Mouse (Mus musculus) myocyte (in vitro differentiated cells): ENCODE data around the gene Zranb3. TPM values are rescaled to one million over a fixed set of nuclear protein-coding genes. Genes with fewer than 3 reads are reported as not detected.
A peak's percentile ranks its signal among the peaks of the same experiment; 100 is the strongest.

Experiments
- H3K27me3 ChIP-seq: one replicate; pipeline ENCODE4 v1.6.1; 2011; ENCODE audit not compliant: control insufficient read depth, insufficient read depth, insufficient read length
- H3K36me3 ChIP-seq: one replicate; pipeline ENCODE4 v1.6.1; 2011; ENCODE audit not compliant: control insufficient read depth, insufficient read depth
- H3K4me2 ChIP-seq: one replicate; pipeline ENCODE4 v1.6.1; 2011; ENCODE audit warnings: low read depth, control low read depth
- H3K4me3 ChIP-seq: one replicate; pipeline ENCODE4 v1.5.1; 2011; ENCODE audit warnings: mild to moderate bottlenecking, control low read depth, moderate library complexity
- H3K79me2 ChIP-seq: one replicate; pipeline ENCODE4 v1.6.1; 2011; ENCODE audit not compliant: control insufficient read depth, insufficient read depth
- H3ac ChIP-seq: one replicate; pipeline ENCODE4 v1.6.1; 2011; ENCODE audit not compliant: control insufficient read depth, insufficient read length
- CEBPB ChIP-seq: IDR thresholded peaks from 2 replicates; pipeline ENCODE4 v1.6.1; 2011; ENCODE audit warnings: mild to moderate bottlenecking, moderate library complexity; ENCODE audit not compliant: poor library complexity, insufficient read depth, severe bottlenecking
- E2F4 ChIP-seq: IDR thresholded peaks from one replicate; pipeline ENCODE4 v1.6.1; 2011; ENCODE audit warnings: mild to moderate bottlenecking, control low read depth, moderate library complexity; ENCODE audit not compliant: insufficient read depth
- MAX ChIP-seq: IDR thresholded peaks from one replicate; pipeline ENCODE4 v1.6.1; 2011; ENCODE audit warnings: low read depth, mild to moderate bottlenecking, control low read depth
- MYOD1 ChIP-seq, 3 experiments: IDR thresholded peaks; one replicate each; pipeline ENCODE4 v1.6.1; 2011; ENCODE audit warnings: control low read depth in 2 of 3, low read depth in 2 of 3, mild to moderate bottlenecking in 2 of 3, moderate library complexity in 1 of 3; ENCODE audit not compliant: insufficient read length in 2 of 3, control insufficient read depth in 1 of 3
- MYOG ChIP-seq, 3 experiments: IDR thresholded peaks; one replicate each; pipeline ENCODE4 v1.6.1; 2011; ENCODE audit warnings: control low read depth in 2 of 3, low read depth in 2 of 3, mild to moderate bottlenecking in 2 of 3; ENCODE audit not compliant: insufficient read length in 2 of 3, control insufficient read depth in 1 of 3, insufficient read depth in 1 of 3
- POLR2A ChIP-seq: IDR thresholded peaks from one replicate; pipeline ENCODE4 v1.6.1; 2011; ENCODE audit warnings: low read depth, mild to moderate bottlenecking, control low read depth, moderate library complexity; ENCODE audit not compliant: insufficient read length
- POLR2AphosphoS2 ChIP-seq: IDR thresholded peaks from one replicate; pipeline ENCODE4 v1.6.1; 2011; ENCODE audit warnings: low read depth, control low read depth; ENCODE audit not compliant: insufficient read length
- REST ChIP-seq: IDR thresholded peaks from one replicate; pipeline ENCODE4 v1.6.1; 2011; ENCODE audit warnings: mild to moderate bottlenecking, control low read depth, moderate library complexity; ENCODE audit not compliant: insufficient read depth, insufficient read length
- TCF12 ChIP-seq: IDR thresholded peaks from one replicate; pipeline ENCODE4 v1.6.1; 2011; ENCODE audit warnings: mild to moderate bottlenecking, control low read depth; ENCODE audit not compliant: poor library complexity, insufficient read depth, severe bottlenecking
- TCF3 ChIP-seq: IDR thresholded peaks from one replicate; pipeline ENCODE4 v1.6.1; 2011; ENCODE audit warnings: low read depth, control low read depth; ENCODE audit not compliant: insufficient read length
- USF1 ChIP-seq: IDR thresholded peaks from one replicate; pipeline ENCODE4 v1.6.1; 2011; ENCODE audit warnings: low read depth, mild to moderate bottlenecking, control low read depth, moderate library complexity
- polyA plus RNA-seq: library from polyadenylated mRNA; unstranded; fragments of >200 nt; fragmentation: generic; extraction: Trizol; gene quantifications from one replicate; pipeline ENCODE4 v1.2.1, GENCODE M21; 2012; ENCODE audit warnings: missing spikeins

Gene Zranb3
- polyA plus RNA-seq, 1 experiment: 1.6 TPM

DNA sequence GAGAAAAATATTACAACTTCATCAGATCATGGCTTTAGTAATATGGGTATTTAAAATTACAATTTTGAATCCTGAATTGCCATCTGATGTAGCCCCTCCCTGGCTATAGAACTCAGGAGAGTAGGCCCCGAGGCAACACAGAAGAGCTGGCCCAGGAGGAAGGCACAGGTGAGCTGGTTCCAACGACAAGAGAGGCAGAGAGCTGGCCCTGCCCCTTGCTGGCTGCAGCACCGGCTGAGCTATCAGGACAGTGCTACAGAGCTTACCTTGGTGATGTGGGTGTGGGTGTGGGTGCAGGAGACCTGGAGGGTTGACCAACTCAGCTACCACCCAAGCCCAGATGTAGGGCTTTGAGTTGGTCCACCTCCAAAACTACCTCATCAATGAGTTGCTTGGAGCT lies 114.6 kb downstream of the Zranb3 start:
- no peak overlapping the region for H3ac ChIP-seq
- no peak overlapping the region for H3K4me3 ChIP-seq
- H3K27me3 ChIP-seq: no peaks in the 10 kb centered on the region
- H3K36me3 ChIP-seq: no peaks in the 10 kb centered on the region
- no peak overlapping the region for H3K4me2 ChIP-seq
- no peaks in the 10 kb centered on the region for H3K79me2 ChIP-seq
- no peak for TF ChIP-seq E2F4
- no peak for TF ChIP-seq REST
- no peak for TF ChIP-seq POLR2AphosphoS2
- no peak for TF ChIP-seq MAX
- no peak for TF ChIP-seq TCF12
- TF ChIP-seq USF1: no peak
- TF ChIP-seq MYOD1 (IDR thresholded peaks at IDR 0.05; ENCODE audit: control insufficient read depth in 1 of 3, insufficient read length in 2 of 3, low read depth in 2 of 3): no peak
- TF ChIP-seq POLR2A: no peak
- TF ChIP-seq MYOG (IDR thresholded peaks at IDR 0.05; ENCODE audit: control insufficient read depth in 1 of 3, insufficient read depth in 1 of 3, insufficient read length in 2 of 3, low read depth in 2 of 3): no peak
- TF ChIP-seq TCF3: no peak

DNA sequence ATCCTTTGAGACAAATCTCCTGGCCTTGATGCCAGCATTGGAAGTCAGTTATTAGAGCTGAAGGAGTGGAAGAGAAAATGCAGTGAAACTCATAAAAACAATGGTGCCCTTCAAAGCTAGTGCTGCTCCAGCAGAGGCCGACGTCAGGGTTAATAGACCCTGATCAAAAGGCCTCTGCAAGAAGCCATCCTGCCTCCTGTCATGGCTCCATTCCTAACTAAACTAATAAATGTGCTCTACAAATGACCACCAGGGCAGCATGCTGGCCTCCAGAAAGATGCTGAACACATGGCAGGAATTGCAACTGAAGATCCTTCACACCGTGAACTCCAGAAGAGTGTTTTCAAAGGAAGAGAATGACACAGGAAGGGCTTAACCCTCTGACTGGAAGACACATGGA lies 117.5 kb downstream of the Zranb3 start:
- H3K79me2 ChIP-seq: no peaks in the 10 kb centered on the region
- no peak overlapping the region for H3ac ChIP-seq
- H3K4me3 ChIP-seq: no peak overlapping the region
- TF ChIP-seq REST (no peak), CEBPB (no peak)
- H3K36me3 ChIP-seq: no peaks in the 10 kb centered on the region
- H3K4me2 ChIP-seq: no peak overlapping the region
- no peaks in the 10 kb centered on the region for H3K27me3 ChIP-seq

DNA sequence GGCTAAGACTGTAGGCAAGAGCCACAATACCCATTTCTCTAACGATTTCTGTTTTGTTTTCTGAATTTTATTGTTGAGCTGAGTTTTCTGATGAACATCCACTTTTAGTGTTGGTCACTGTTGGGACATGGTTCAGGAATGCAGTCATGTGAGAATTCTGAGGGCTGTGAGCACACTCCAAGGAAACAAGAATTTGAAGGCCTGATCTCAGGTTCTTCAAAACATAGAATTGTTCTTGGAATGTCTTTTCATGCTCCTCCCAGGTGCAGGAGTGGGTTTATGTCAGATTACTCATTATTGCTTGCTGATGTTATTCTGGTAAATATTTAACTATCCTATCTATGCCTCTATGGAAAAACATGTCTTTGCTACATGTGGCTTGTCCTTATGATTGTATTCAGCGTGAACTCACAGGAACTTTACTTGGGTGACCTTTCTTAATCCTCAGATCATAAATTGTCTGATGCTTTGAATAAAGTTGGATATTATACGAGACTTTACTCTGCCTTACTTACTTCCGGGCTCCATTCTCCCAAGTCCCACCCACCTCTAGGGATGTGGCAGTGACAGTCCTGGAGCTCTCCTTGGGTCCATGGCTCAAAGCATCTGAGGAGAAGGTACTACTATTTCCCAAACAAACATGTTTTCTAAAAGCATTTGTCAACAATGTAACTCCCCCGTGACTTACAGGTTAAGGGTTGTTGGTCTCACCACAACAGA lies 119.4 kb downstream of the Zranb3 start:
- H3K36me3 ChIP-seq: no peaks in the 10 kb centered on the region
- TF ChIP-seq REST (no peak), MAX (no peak)
- no peak overlapping the region for H3K4me2 ChIP-seq
- H3K27me3 ChIP-seq: no peaks in the 10 kb centered on the region
- no peak overlapping the region for H3ac ChIP-seq
- H3K79me2 ChIP-seq: no peaks in the 10 kb centered on the region
- H3K4me3 ChIP-seq: no peak overlapping the region

DNA sequence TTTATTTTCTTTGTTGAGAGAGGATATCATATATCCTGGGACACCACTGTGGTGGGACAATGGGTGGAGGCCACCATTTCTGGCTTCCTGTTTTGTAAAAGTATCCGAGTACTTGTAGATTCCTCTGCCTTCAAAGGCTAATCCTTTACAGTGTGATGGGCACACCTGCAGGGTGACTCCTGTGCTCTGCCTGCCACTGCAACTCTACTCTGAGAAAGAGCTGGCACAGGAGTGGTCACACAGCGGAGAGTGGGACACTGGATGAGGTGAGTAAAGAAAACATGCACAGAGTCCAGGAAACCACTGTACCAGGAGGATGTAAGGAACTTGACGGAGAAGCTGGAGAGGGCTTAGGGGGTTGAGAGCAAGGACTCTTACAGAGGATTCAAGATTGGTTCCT lies 120.6 kb downstream of the Zranb3 start:
- Histone ChIP-seq H3K27me3 (no peaks in the 10 kb centered on the region), H3K79me2 (no peaks in the 10 kb centered on the region), H3K36me3 (no peaks in the 10 kb centered on the region), H3K4me2 (peak overlapping the region; percentile 7), H3ac (no peak overlapping the region), H3K4me3 (no peak overlapping the region)
- TF ChIP-seq TCF12 (no peak), E2F4 (no peak), POLR2AphosphoS2 (no peak), MYOD1 (IDR thresholded peaks at IDR 0.05; ENCODE audit: control insufficient read depth in 1 of 3, insufficient read length in 2 of 3, low read depth in 2 of 3) (no peak), USF1 (no peak), POLR2A (no peak), MYOG (IDR thresholded peaks at IDR 0.05; ENCODE audit: control insufficient read depth in 1 of 3, insufficient read depth in 1 of 3, insufficient read length in 2 of 3, low read depth in 2 of 3) (no peak), MAX (no peak), TCF3 (no peak), CEBPB (no peak), REST (no peak)

DNA sequence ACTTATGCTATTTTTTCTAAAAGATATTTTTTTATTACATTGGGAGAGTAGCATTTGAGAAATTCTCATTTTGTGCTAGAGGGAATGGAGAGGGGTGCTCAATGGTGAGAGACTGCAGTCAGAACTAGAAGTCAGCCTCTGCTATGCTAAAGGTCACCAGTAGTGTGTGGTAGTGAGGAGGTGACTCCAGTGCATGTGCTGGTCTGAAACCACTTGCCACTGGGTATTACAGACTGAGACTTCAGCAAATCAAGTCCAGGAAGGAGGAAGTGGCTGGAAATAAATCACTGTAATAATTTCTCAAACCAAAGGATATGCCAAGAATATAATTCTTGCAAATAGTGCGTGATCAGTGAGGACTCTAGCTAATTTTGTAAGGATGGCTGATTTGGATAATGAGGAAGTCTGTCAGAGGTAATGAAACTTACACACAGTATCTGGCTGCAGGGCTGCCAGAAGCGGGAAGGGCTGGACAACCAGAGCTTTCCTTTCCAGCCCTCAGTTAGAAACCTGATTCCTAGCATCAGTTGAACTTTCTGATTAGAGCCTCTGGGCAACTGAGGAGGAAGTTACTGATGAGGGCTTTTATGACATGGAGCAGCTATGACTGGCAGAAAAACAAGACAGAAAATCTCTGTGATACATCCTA lies 121.8 kb downstream of the Zranb3 start:
- Histone ChIP-seq H3ac (no peak overlapping the region), H3K36me3 (no peaks in the 10 kb centered on the region), H3K27me3 (no peaks in the 10 kb centered on the region), H3K4me3 (no peak overlapping the region), H3K4me2 (no peak overlapping the region), H3K79me2 (no peaks in the 10 kb centered on the region)
- TF ChIP-seq REST (no peak), MYOD1 (IDR thresholded peaks at IDR 0.05; ENCODE audit: control insufficient read depth in 1 of 3, insufficient read length in 2 of 3, low read depth in 2 of 3) (no peak), TCF12 (no peak), MAX (no peak), E2F4 (no peak), POLR2A (no peak), TCF3 (no peak)
